Mouse (Mus musculus) megakaryocyte, embryonic 14.5 days (primary cell): ENCODE measurements around the gene Snx10. TPM values are rescaled to one million over a fixed set of nuclear protein-coding genes. Genes with fewer than 3 reads are reported as not detected.
A peak's percentile ranks its signal among the peaks of the same experiment; 100 is the strongest.

Experiments used
- H3K27me3 ChIP-seq: replicated peaks from 2 replicates; pipeline ENCODE3; 2012; ENCODE audit warnings: inconsistent platforms
- H3K36me3 ChIP-seq: replicated peaks from 2 replicates; pipeline ENCODE3; 2012; ENCODE audit warnings: low read length, inconsistent platforms, mixed read lengths
- H3K4me1 ChIP-seq: 2 replicates; pipeline ENCODE4 v1.6.1; 2012; ENCODE audit warnings: inconsistent platforms
- H3K4me3 ChIP-seq: replicated peaks from 2 replicates; pipeline ENCODE3; 2012; ENCODE audit warnings: moderate library complexity, mild to moderate bottlenecking, inconsistent platforms
- H3K9me3 ChIP-seq: 2 replicates; pipeline ENCODE4 v1.6.1; 2012; ENCODE audit warnings: inconsistent platforms
- FLI1 ChIP-seq: IDR thresholded peaks from 2 replicates; pipeline ENCODE4 v1.6.1; 2012; ENCODE audit warnings: low read length, inconsistent platforms, mixed read lengths
- GATA1 ChIP-seq: IDR thresholded peaks from 3 replicates; pipeline ENCODE4 v1.6.1; 2012; ENCODE audit warnings: mixed read lengths, low read length, inconsistent platforms, borderline replicate concordance
- polyA plus RNA-seq: library from polyadenylated mRNA; stranded (reverse); fragments of >175 nt; gene quantifications from 2 replicates; pipeline ENCODE4 v1.2.3, GENCODE M21; 2012; ENCODE audit warnings: low replicate concordance; ENCODE audit not compliant: insufficient read depth

The Snx10 gene
- polyA plus RNA-seq, 1 experiment: 2.4 TPM

- Histone ChIP-seq H3K4me3 (no peak overlapping the region), H3K36me3 (no peaks in the 10 kb centered on the region), H3K27me3 (peaks cover 28% of the 10 kb centered on the region), H3K9me3 (peaks cover 11% of the 10 kb centered on the region), H3K4me1 (peaks cover 15% of the 10 kb centered on the region)
- TF ChIP-seq GATA1 (no peak), FLI1 (no peak)
Observed at GRCm38 (mm10) chr6:51529457-51529856, 5.8 kb downstream of the Snx10 start.

DNA sequence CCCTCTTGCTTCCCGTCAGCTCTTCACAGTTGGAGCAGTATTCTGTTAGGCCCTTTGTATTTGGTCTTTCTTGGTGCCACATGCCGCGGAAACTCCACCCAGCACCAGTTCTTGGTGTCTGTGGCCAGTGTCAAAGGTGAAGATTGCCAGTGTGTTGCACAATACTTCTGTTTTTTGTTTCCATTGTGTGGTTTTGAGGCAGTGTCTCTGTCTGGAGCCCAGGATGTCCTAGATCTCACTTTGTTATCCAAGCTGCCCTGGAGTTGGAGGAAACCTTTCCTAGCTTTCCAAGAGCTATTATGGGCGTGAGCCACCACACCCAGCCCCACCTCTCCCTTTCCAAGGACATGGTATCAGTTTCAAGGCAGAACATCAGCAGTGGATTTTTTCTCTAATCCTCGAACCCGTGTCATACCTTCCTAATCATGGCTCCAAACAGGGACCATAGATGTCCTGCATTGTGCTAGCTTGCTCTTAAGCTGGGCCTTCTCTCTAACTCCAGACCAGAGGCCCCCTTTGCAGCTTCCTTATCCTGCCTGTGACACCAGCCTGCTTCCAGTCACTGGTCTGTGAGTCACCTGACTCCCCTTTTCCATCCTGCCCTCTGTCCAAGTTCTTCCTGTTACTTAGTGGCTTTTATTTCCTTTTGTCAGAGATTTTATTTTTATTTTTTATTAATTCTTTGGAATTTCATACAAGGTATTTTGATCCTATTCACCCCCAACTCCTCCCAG lies 9.9 kb downstream of the Snx10 start:
- no peak overlapping the region for H3K4me3 ChIP-seq
- peaks cover 11% of the 10 kb centered on the region for H3K9me3 ChIP-seq
- H3K36me3 ChIP-seq: no peaks in the 10 kb centered on the region
- H3K27me3 ChIP-seq: peaks cover 34% of the 10 kb centered on the region
- H3K4me1 ChIP-seq: peaks cover 7% of the 10 kb centered on the region
- no peak for TF ChIP-seq GATA1
- TF ChIP-seq FLI1: no peak

- Histone ChIP-seq H3K4me1 (peaks cover 11% of the 10 kb centered on the region), H3K4me3 (no peak overlapping the region), H3K36me3 (no peaks in the 10 kb centered on the region), H3K9me3 (peaks cover 19% of the 10 kb centered on the region), H3K27me3 (peaks cover 23% of the 10 kb centered on the region)
- no peak for TF ChIP-seq GATA1
- TF ChIP-seq FLI1: no peak
Observed at GRCm38 (mm10) chr6:51535571-51535970, 11.9 kb downstream of the Snx10 start.

DNA sequence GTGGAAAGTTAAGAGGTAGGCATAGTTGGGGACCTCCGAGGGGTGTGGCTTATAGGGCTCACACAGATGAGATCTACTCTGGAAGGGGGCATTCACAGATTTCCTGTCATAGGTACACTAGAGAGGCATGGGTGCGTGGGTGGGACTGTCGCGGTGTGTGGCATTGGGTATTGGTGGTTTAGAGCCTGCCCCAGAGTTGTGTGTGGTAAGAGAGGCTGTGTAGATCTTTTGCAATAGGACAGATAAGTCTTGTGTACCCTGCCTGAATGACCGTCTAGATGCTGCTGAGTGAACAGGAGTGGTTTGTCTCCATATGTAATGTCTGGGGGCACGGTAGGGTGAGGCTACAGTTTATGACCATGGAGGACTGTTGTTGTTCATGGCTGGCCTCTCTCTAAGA lies 16.8 kb downstream of the Snx10 start:
- Histone ChIP-seq H3K4me1 (peaks cover 28% of the 10 kb centered on the region), H3K9me3 (peaks cover 8% of the 10 kb centered on the region), H3K27me3 (peaks cover 17% of the 10 kb centered on the region), H3K36me3 (no peaks in the 10 kb centered on the region), H3K4me3 (no peak overlapping the region)
- no peak for TF ChIP-seq FLI1
- TF ChIP-seq GATA1: no peak

DNA sequence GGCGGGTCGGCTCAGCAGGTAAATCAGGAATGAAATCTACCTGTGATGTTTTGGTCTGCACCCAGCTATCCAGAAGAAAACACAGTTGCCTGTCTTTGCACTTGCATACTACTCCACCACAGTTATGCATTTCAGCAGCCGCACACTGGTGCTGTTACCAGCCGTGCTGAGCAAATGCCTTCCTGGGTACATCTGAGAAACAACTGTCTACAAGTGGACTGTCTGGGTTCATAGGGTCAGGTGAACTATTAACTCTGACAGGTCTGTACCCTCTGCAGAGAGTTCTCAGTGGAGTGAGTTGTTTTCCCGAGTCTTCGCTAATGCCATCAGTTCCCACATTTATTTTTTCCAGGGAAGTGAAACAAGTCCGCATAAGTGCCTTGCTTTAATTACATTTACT lies 17.7 kb downstream of the Snx10 start:
- no peaks in the 10 kb centered on the region for H3K36me3 ChIP-seq
- H3K4me1 ChIP-seq: peaks cover 37% of the 10 kb centered on the region
- peaks cover 8% of the 10 kb centered on the region for H3K9me3 ChIP-seq
- no peak overlapping the region for H3K4me3 ChIP-seq
- H3K27me3 ChIP-seq: peaks cover 11% of the 10 kb centered on the region
- no peak for TF ChIP-seq FLI1

DNA sequence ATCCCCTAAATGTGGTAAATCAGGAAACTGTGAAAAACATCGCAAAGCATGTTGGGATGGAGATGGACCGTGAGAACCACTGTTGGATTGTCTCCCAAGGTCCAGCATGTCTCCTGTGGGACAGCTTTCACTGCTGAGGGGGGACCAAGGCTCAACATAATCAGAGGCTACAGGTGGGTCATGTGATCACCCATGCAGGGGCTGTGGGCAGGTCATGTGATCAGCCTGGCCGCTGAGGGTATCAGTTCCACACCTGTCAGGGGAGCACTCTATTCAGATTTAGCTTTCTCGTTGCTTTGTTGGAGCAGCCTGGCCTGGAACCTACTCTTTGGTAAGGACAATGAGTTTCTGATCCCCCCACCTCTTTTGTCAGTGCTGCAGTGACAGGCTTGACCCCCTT lies 18.4 kb downstream of the Snx10 start:
- H3K4me1 ChIP-seq: peaks cover 44% of the 10 kb centered on the region
- TF ChIP-seq GATA1: no peak
- no peak for TF ChIP-seq FLI1
- no peaks in the 10 kb centered on the region for H3K36me3 ChIP-seq
- no peak overlapping the region for H3K4me3 ChIP-seq
- H3K9me3 ChIP-seq: peaks cover 8% of the 10 kb centered on the region
- peaks cover 8% of the 10 kb centered on the region for H3K27me3 ChIP-seq

DNA sequence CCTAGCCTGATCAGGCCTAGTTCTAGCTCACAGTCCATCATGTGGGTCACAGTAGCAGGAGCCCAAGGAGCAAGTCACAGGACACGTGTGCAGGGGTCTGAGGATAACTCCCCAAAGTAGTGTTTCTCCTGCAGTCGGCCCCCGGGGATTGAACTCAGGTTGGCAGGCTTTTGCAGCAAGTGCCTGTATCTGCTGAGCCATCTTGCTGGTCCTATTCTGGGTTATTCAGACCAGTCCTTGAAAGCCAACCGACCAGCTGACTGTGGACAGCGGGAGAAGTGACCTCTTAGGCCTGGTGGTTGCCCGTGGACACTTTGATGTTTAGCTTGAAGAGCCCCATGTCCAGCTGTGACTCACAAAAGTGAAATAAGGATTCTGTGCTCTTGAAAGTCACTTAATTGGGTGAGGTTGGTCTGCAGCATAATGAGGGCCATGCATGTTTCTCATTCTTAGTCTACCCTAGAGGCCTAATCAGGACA lies 20.0 kb downstream of the Snx10 start:
- Histone ChIP-seq H3K4me3 (no peak overlapping the region), H3K36me3 (no peaks in the 10 kb centered on the region), H3K4me1 (peaks cover 49% of the 10 kb centered on the region)

DNA sequence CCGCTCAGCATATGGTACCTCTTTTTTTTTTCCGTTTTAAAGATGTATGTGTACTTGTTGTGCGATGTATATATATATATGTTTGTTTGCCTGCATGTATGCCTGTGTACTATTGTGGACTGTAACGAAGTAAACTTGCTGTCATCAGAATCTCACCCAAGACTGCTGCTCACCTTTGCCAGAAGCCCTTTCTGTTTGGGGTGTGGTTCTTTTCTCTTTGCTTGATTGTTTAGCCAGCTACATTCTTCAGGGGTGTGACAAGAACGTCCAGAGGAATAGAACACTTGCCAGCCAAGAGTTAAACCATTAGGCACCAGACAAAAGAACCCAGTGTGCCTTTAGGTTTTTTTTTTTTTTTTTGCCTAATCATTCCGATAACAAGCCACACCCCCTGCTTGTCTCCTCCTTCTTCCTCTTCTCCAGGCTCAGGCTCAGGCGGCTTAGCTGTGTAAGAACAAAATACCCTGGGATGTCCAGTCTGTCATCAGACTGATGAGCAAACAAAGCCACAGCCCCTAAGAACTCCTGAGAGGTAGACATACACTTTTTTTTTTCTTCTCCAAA lies 20.5 kb downstream of the Snx10 start:
- Histone ChIP-seq H3K27me3 (peaks cover 4% of the 10 kb centered on the region), H3K36me3 (no peaks in the 10 kb centered on the region), H3K4me3 (peak overlapping the region; percentile 90), H3K9me3 (peaks cover 7% of the 10 kb centered on the region), H3K4me1 (peaks cover 54% of the 10 kb centered on the region)
- TF ChIP-seq FLI1: no peak
- TF ChIP-seq GATA1: no peak

More for the DNA sequence above, 20.0 kb downstream of the Snx10 start:
- peaks cover 8% of the 10 kb centered on the region for H3K9me3 ChIP-seq
- TF ChIP-seq FLI1: no peak
- no peak for TF ChIP-seq GATA1
- H3K27me3 ChIP-seq: peaks cover 4% of the 10 kb centered on the region

- TF ChIP-seq GATA1 (no peak), FLI1 (no peak)
- peaks cover 4% of the 10 kb centered on the region for H3K27me3 ChIP-seq
- H3K4me1 ChIP-seq: peaks cover 60% of the 10 kb centered on the region
- peak overlapping the region; percentile 90 for H3K4me3 ChIP-seq
- H3K9me3 ChIP-seq: no peaks in the 10 kb centered on the region
- H3K36me3 ChIP-seq: no peaks in the 10 kb centered on the region
Observed at GRCm38 (mm10) chr6:51545219-51545859, 21.6 kb downstream of the Snx10 start.

DNA sequence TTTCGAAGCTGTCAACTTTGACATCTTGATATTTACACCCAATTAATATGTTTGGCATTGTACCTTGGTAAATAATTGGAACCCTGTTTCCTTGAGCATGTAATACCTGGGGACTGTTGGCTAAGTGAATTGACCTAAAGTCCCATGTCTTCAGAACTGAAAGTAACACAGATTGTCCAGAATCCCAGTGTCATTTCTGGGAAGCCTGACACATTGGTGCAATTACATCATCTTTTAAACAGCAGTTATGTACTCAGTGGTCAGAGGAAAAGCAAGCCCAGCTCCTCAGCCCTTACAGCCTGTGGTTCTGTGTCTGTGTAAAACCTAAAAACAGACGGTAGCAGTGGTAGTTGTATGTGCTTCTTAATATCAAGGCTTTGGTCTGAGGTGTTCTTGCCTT lies 22.4 kb downstream of the Snx10 start:
- Histone ChIP-seq H3K4me1 (peaks cover 61% of the 10 kb centered on the region), H3K4me3 (peak overlapping the region; percentile 7)

More for the DNA sequence above, 22.4 kb downstream of the Snx10 start:
- peaks cover 4% of the 10 kb centered on the region for H3K27me3 ChIP-seq
- no peak for TF ChIP-seq FLI1
- no peak for TF ChIP-seq GATA1
- H3K36me3 ChIP-seq: peaks cover under 1% of the 10 kb centered on the region
- 0 out of 2 replicates have a peak, but pooled peaks cover under 1% of the 10 kb centered on the region for H3K9me3 ChIP-seq
